22 mouse cellular contexts compared by ENCODE assay signal in the genomic region with DNA sequence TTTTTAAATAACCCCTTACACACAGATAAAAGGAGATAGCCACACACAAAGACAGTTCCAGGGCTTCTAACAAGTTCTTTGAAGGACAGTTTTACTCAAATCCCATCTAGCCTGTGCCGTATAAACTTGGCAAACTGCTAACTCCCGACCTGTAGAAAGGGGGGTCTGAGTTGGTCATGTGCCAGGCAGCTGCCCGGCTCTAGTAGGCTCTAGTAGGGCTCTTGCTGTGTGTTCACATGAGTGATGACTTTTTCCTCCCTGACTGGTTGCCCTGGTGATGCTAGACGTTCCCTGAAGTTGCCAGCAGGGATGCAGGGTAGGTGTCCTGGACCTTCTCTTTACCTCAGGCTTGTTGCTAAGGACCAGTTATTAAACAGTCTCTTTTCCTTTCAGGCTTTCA. TPM values are rescaled to one million over a fixed set of nuclear protein-coding genes. Genes with fewer than 3 reads are reported as not detected.
DNase-seq lines count a peak whose midpoint lies in the region; ATAC-seq lines count a peak whose summit lies in the region.
"Had no signal": no experiment of that assay in that cellular context is flagged by ENCODE, and none has a peak within 500 bp of the region (broad histone marks: within the 10 kb centered on the region; RNA-seq: fewer than 3 reads in every experiment).

No protein-coding gene starts in this region.

- H3K4me2 ChIP-seq in heart, embryonic 11.5 days, result no peak overlapping the region
- H3K4me2 ChIP-seq in midbrain, embryonic 16.5 days (ENCODE audit: low read length), result no peak overlapping the region
- no peak overlapping the region for H3K4me2 ChIP-seq in hindbrain, embryonic 13.5 days
- no peak overlapping the region for H3K4me2 ChIP-seq in neural tube, embryonic 13.5 days
- H3K4me2 ChIP-seq: heart, embryonic 13.5 days; kidney, embryonic 15.5 days; liver, embryonic 13.5 days had no signal

- H3K4me3 ChIP-seq in heart, embryonic 11.5 days (ENCODE audit: low read depth, low read length), result no peak overlapping the region
- H3K4me3 ChIP-seq in midbrain, embryonic 16.5 days (ENCODE audit: low read depth, low read length), result no peak overlapping the region
- no peak overlapping the region for H3K4me3 ChIP-seq in midbrain, embryonic 10.5 days
- no peak overlapping the region for H3K4me3 ChIP-seq in hindbrain, embryonic 13.5 days
- H3K4me3 ChIP-seq in neural tube, embryonic 13.5 days, result no peak overlapping the region
- H3K4me3 ChIP-seq: heart, embryonic 13.5 days; kidney, embryonic 15.5 days; liver, embryonic 13.5 days; megakaryocyte, embryonic 14.5 days had no signal

- peak; percentile 55 for DNase-seq in heart, adult 11 months
- no peak for DNase-seq in midbrain, embryonic 10.5 days (ENCODE audit: low spot score)
- DNase-seq in cerebellum, adult 11-12 months, result no peak
- DNase-seq: adrenal gland, postnatal 36 days; cerebellum, adult 11 months; heart, postnatal 14 days; kidney, postnatal 36 days; liver, embryonic 13.5 days; lung, adult 2 months; right cerebral cortex, postnatal 25 days; thymus, postnatal 14 days had no signal

- WGBS in heart, embryonic 11.5 days (ENCODE audit: insufficient replicate concordance), result 28% methylated on average over 4 of the region's 4 CpGs
- WGBS in midbrain, embryonic 16.5 days, result 23% methylated on average over 4 of the region's 4 CpGs
- WGBS in midbrain, embryonic 10.5 days, result 57% methylated on average over 4 of the region's 4 CpGs
- 24% methylated on average over 4 of the region's 4 CpGs for WGBS in hindbrain, embryonic 13.5 days
- 16% methylated on average over 4 of the region's 4 CpGs for WGBS in neural tube, embryonic 13.5 days

- no peak overlapping the region for H3K9ac ChIP-seq in heart, embryonic 11.5 days (ENCODE audit: low read depth, low read length)
- no peak overlapping the region for H3K9ac ChIP-seq in midbrain, embryonic 16.5 days (ENCODE audit: low read depth, low read length)
- H3K9ac ChIP-seq in hindbrain, embryonic 13.5 days, result no peak overlapping the region
- H3K9ac ChIP-seq in neural tube, embryonic 13.5 days, result no peak overlapping the region
- H3K9ac ChIP-seq: heart, embryonic 13.5 days; kidney, embryonic 15.5 days; liver, embryonic 13.5 days had no signal

- no peak for ATAC-seq in heart, embryonic 11.5 days (replicated peaks; ENCODE audit: insufficient number of reproducible peaks, low FRiP score, low TSS enrichment)
- peak; percentile 25; the same call in 1 of the 2 replicates for ATAC-seq in midbrain, embryonic 16.5 days
- ATAC-seq in hindbrain, embryonic 13.5 days (ENCODE audit: low FRiP score), result peak; percentile 61
- ATAC-seq in neural tube, embryonic 13.5 days (ENCODE audit: low read depth), result peak; percentile 89
- ATAC-seq: intestine, postnatal 0 days had no signal

- no peak overlapping the region for H3K27ac ChIP-seq in heart, embryonic 11.5 days (ENCODE audit: low read depth, low read length)
- H3K27ac ChIP-seq in midbrain, embryonic 16.5 days (ENCODE audit: low read length), result no peak overlapping the region
- H3K27ac ChIP-seq in midbrain, embryonic 10.5 days (replicated peaks), result no peak overlapping the region
- no peak overlapping the region for H3K27ac ChIP-seq in hindbrain, embryonic 13.5 days
- no peak overlapping the region for H3K27ac ChIP-seq in neural tube, embryonic 13.5 days (replicated peaks)
- H3K27ac ChIP-seq: heart, embryonic 13.5 days; kidney, embryonic 15.5 days; liver, embryonic 13.5 days had no signal

- H3K4me1 ChIP-seq in heart, embryonic 11.5 days (ENCODE audit: control insufficient read depth, insufficient read depth, low read length), result no peaks in the 10 kb centered on the region
- H3K4me1 ChIP-seq in midbrain, embryonic 16.5 days (ENCODE audit: control insufficient read depth, insufficient read depth, low read length), result no peaks in the 10 kb centered on the region; the same call in 1 of the 2 replicates
- H3K4me1 ChIP-seq in midbrain, embryonic 10.5 days, result peaks cover 7% of the 10 kb centered on the region; the same call in 1 of the 2 replicates
- H3K4me1 ChIP-seq in hindbrain, embryonic 13.5 days (replicated peaks), result peaks cover 6% of the 10 kb centered on the region; the same call in 1 of the 2 replicates
- peaks cover 10% of the 10 kb centered on the region for H3K4me1 ChIP-seq in neural tube, embryonic 13.5 days (replicated peaks)
- H3K4me1 ChIP-seq: heart, embryonic 13.5 days; kidney, embryonic 15.5 days; megakaryocyte, embryonic 14.5 days had no signal

- no peaks in the 10 kb centered on the region for H3K9me3 ChIP-seq in heart, embryonic 11.5 days (replicated peaks; ENCODE audit: control insufficient read depth, low read length)
- no peaks in the 10 kb centered on the region for H3K9me3 ChIP-seq in midbrain, embryonic 16.5 days (replicated peaks; ENCODE audit: control insufficient read depth, low read length, poor library complexity, severe bottlenecking)
- H3K9me3 ChIP-seq in midbrain, embryonic 10.5 days (replicated peaks), result no peaks in the 10 kb centered on the region
- H3K9me3 ChIP-seq in hindbrain, embryonic 13.5 days, result no peaks in the 10 kb centered on the region
- no peaks in the 10 kb centered on the region for H3K9me3 ChIP-seq in neural tube, embryonic 13.5 days
- H3K9me3 ChIP-seq: heart, embryonic 13.5 days; kidney, embryonic 15.5 days; liver, embryonic 13.5 days had no signal

- no peaks in the 10 kb centered on the region for H3K36me3 ChIP-seq in heart, embryonic 11.5 days (ENCODE audit: control insufficient read depth, insufficient read depth, low read length)
- no peaks in the 10 kb centered on the region for H3K36me3 ChIP-seq in midbrain, embryonic 16.5 days (ENCODE audit: control insufficient read depth, insufficient read depth, low read length)
- no peaks in the 10 kb centered on the region for H3K36me3 ChIP-seq in midbrain, embryonic 10.5 days
- no peaks in the 10 kb centered on the region for H3K36me3 ChIP-seq in hindbrain, embryonic 13.5 days
- no peaks in the 10 kb centered on the region for H3K36me3 ChIP-seq in neural tube, embryonic 13.5 days
- H3K36me3 ChIP-seq: heart, embryonic 13.5 days; kidney, embryonic 15.5 days had no signal

- no peaks in the 10 kb centered on the region for H3K27me3 ChIP-seq in heart, embryonic 11.5 days (ENCODE audit: control insufficient read depth, insufficient read depth, low read length)
- H3K27me3 ChIP-seq in midbrain, embryonic 16.5 days (ENCODE audit: control insufficient read depth, insufficient read depth, low read depth, low read length), result no peaks in the 10 kb centered on the region
- no peaks in the 10 kb centered on the region for H3K27me3 ChIP-seq in midbrain, embryonic 10.5 days (ENCODE audit: low read depth, poor library complexity, severe bottlenecking)
- no peaks in the 10 kb centered on the region for H3K27me3 ChIP-seq in hindbrain, embryonic 13.5 days
- no peaks in the 10 kb centered on the region for H3K27me3 ChIP-seq in neural tube, embryonic 13.5 days
- H3K27me3 ChIP-seq: heart, embryonic 13.5 days; kidney, embryonic 15.5 days; liver, embryonic 13.5 days had no signal

RNA-seq across cellular contexts. Expression of a gene that starts 33.8 kb away (rescaled TPM):
- 7.3 and 7.9 TPM in 2 replicates for polyA plus RNA-seq in heart, embryonic 11.5 days (2014; fragmentation: Nextera tagmentation; extraction: Ambion mirVana)
- polyA plus RNA-seq in midbrain, embryonic 16.5 days (2015; fragmentation: Nextera tagmentation; extraction: Ambion mirVana), result 1.3 TPM in 1 of 2 replicates, not detected in the other
- 3.5 and 4.5 TPM in 2 replicates for polyA plus RNA-seq in midbrain, embryonic 10.5 days (2016; fragmentation: Nextera tagmentation; extraction: Ambion mirVana)
- 1.2 and 2.8 TPM in 2 replicates for polyA plus RNA-seq in hindbrain, embryonic 13.5 days (2015; fragmentation: Nextera tagmentation; extraction: Ambion mirVana)
- 1.4 and 1.6 TPM in 2 replicates for polyA plus RNA-seq in neural tube, embryonic 13.5 days (2015; fragmentation: Nextera tagmentation; extraction: Ambion mirVana)

RNA-seq across cellular contexts. Expression of a gene that starts 33.9 kb away (rescaled TPM):
- polyA plus RNA-seq in heart, embryonic 11.5 days (2014; fragmentation: Nextera tagmentation; extraction: Ambion mirVana), result 53.8 and 58.2 TPM in 2 replicates
- polyA plus RNA-seq in midbrain, embryonic 16.5 days (2015; fragmentation: Nextera tagmentation; extraction: Ambion mirVana), result 14.0 and 19.4 TPM in 2 replicates
- polyA plus RNA-seq in midbrain, embryonic 10.5 days (2016; fragmentation: Nextera tagmentation; extraction: Ambion mirVana), result 78.9 and 79.3 TPM in 2 replicates
- polyA plus RNA-seq in hindbrain, embryonic 13.5 days (2015; fragmentation: Nextera tagmentation; extraction: Ambion mirVana), result 23.2 and 26.0 TPM in 2 replicates
- 20.6 and 24.6 TPM in 2 replicates for polyA plus RNA-seq in neural tube, embryonic 13.5 days (2015; fragmentation: Nextera tagmentation; extraction: Ambion mirVana)

RNA-seq across cellular contexts. Expression of a gene that starts 40.9 kb away (rescaled TPM):
- 45.7 and 88.4 TPM in 2 replicates for polyA plus RNA-seq in heart, embryonic 11.5 days (2014; fragmentation: Nextera tagmentation; extraction: Ambion mirVana)
- 23.5 and 26.7 TPM in 2 replicates for polyA plus RNA-seq in midbrain, embryonic 16.5 days (2015; fragmentation: Nextera tagmentation; extraction: Ambion mirVana)
- 14.6 and 20.6 TPM in 2 replicates for polyA plus RNA-seq in midbrain, embryonic 10.5 days (2016; fragmentation: Nextera tagmentation; extraction: Ambion mirVana)
- polyA plus RNA-seq in hindbrain, embryonic 13.5 days (2015; fragmentation: Nextera tagmentation; extraction: Ambion mirVana), result 33.0 and 34.3 TPM in 2 replicates
- 27.1 and 41.0 TPM in 2 replicates for polyA plus RNA-seq in neural tube, embryonic 13.5 days (2015; fragmentation: Nextera tagmentation; extraction: Ambion mirVana)

RNA-seq across cellular contexts. Expression of a gene that starts 41.0 kb away (rescaled TPM):
- polyA plus RNA-seq in heart, embryonic 11.5 days (2014; fragmentation: Nextera tagmentation; extraction: Ambion mirVana), result 0.44 and 2.0 TPM in 2 replicates
- polyA plus RNA-seq in midbrain, embryonic 16.5 days (2015; fragmentation: Nextera tagmentation; extraction: Ambion mirVana), result 2.2 and 2.3 TPM in 2 replicates
- polyA plus RNA-seq in midbrain, embryonic 10.5 days (2016; fragmentation: Nextera tagmentation; extraction: Ambion mirVana), result 0.75 TPM in 1 of 2 replicates, not detected in the other
- 3.5 and 4.7 TPM in 2 replicates for polyA plus RNA-seq in hindbrain, embryonic 13.5 days (2015; fragmentation: Nextera tagmentation; extraction: Ambion mirVana)
- 3.0 and 3.5 TPM in 2 replicates for polyA plus RNA-seq in neural tube, embryonic 13.5 days (2015; fragmentation: Nextera tagmentation; extraction: Ambion mirVana)
- polyA plus RNA-seq: cortical plate, adult 2 months; embryonic facial prominence, embryonic 11.5 days; heart, embryonic 13.5 days; spleen, adult 2 months had no signal
